Mouse (Mus musculus) myocyte (in vitro differentiated cells): ENCODE measurements around the gene Slc20a1.

ENCODE experiments used
- CEBPB ChIP-seq: IDR thresholded peaks from 2 replicates; pipeline ENCODE4 v1.6.1; 2011; ENCODE audit warnings: mild to moderate bottlenecking, moderate library complexity; ENCODE audit not compliant: poor library complexity, insufficient read depth, severe bottlenecking
- E2F4 ChIP-seq: IDR thresholded peaks from one replicate; pipeline ENCODE4 v1.6.1; 2011; ENCODE audit warnings: mild to moderate bottlenecking, control low read depth, moderate library complexity; ENCODE audit not compliant: insufficient read depth
- MAX ChIP-seq: IDR thresholded peaks from one replicate; pipeline ENCODE4 v1.6.1; 2011; ENCODE audit warnings: low read depth, mild to moderate bottlenecking, control low read depth
- MYOG ChIP-seq, 3 experiments: IDR thresholded peaks; one replicate each; pipeline ENCODE4 v1.6.1; 2011; ENCODE audit warnings: control low read depth in 2 of 3, low read depth in 2 of 3, mild to moderate bottlenecking in 2 of 3; ENCODE audit not compliant: insufficient read length in 2 of 3, control insufficient read depth in 1 of 3, insufficient read depth in 1 of 3
- POLR2A ChIP-seq: IDR thresholded peaks from one replicate; pipeline ENCODE4 v1.6.1; 2011; ENCODE audit warnings: low read depth, mild to moderate bottlenecking, control low read depth, moderate library complexity; ENCODE audit not compliant: insufficient read length
- POLR2AphosphoS2 ChIP-seq: IDR thresholded peaks from one replicate; pipeline ENCODE4 v1.6.1; 2011; ENCODE audit warnings: low read depth, control low read depth; ENCODE audit not compliant: insufficient read length
- SRF ChIP-seq: IDR thresholded peaks from one replicate; pipeline ENCODE4 v1.6.1; 2011; ENCODE audit warnings: low read depth; ENCODE audit not compliant: control insufficient read depth, insufficient read length
- TCF3 ChIP-seq: IDR thresholded peaks from one replicate; pipeline ENCODE4 v1.6.1; 2011; ENCODE audit warnings: low read depth, control low read depth; ENCODE audit not compliant: insufficient read length
- USF1 ChIP-seq: IDR thresholded peaks from one replicate; pipeline ENCODE4 v1.6.1; 2011; ENCODE audit warnings: low read depth, mild to moderate bottlenecking, control low read depth, moderate library complexity

DNA sequence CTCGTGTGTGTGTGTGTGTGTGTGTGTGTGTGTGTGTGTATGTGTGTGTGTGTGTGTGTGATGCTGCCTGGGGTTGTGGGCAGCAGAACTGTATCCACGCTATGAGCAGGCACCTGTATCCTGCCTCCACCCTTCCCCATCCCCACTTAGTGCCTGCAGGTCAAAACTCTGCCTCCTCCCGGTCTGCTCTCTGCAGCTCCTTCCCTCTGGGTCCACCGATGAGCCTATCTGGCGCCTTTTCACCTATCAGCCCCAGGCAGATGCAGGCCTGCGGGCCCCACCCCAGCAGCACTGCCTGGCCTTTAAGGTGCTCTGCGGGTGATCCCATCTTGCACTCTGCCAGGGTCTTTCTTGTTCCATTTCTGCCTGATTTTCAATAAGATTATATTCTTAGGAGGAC is 29.1 kb downstream of the Slc20a1 start:
- TF ChIP-seq MAX (no peak), POLR2A (no peak), E2F4 (no peak), MYOG (IDR thresholded peaks at IDR 0.05; ENCODE audit: control insufficient read depth in 1 of 3, insufficient read depth in 1 of 3, insufficient read length in 2 of 3, low read depth in 2 of 3) (no peak), USF1 (no peak), CEBPB (no peak), SRF (no peak), POLR2AphosphoS2 (no peak), TCF3 (no peak)
